Mouse (Mus musculus): Measurements from ENCODE around the gene Agbl4. TPM values are rescaled to one million over a fixed set of nuclear protein-coding genes. Genes with fewer than 3 reads are reported as not detected.

The Agbl4 gene
- polyA plus RNA-seq, 1 experiment from 2014 or later, result 3.5 TPM

DNA sequence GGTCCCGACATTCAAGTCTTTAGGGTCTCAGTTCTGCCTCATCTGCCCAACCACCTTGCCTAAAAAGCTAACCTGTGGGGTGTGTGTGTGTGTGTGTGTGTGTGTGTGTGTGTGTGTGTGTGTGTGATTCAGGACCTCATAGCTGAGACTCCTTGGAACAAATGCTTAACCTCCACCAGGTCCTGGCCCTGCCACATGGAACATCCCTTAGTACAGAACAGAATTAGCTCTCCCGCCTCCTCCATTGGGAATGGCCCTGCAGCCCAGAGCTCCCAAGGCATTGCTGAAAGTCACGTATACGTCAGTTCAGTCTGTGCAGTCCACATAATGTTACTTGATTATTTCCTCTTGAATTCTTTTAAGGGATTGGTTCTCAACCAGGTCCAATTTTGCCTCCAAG, 1120.7 kb downstream of the Agbl4 start:
- peaks cover 11% of the 10 kb centered on the region; the same call in 1 of the 2 replicates for H3K4me1 ChIP-seq (replicated peaks; ENCODE audit: control insufficient read depth, insufficient read depth, low read length)
- H3K27ac ChIP-seq, result no peak overlapping the region
- H3K27me3 ChIP-seq (ENCODE audit: control insufficient read depth, insufficient read depth, low read length), result no peaks in the 10 kb centered on the region
- DNase-seq (ENCODE audit: low spot score) (peak; percentile 9), ATAC-seq (ENCODE audit: low FRiP score) (no peak)
- H3K9me3 ChIP-seq (ENCODE audit: control insufficient read depth, low read length), result no peaks in the 10 kb centered on the region
- no peaks in the 10 kb centered on the region for H3K36me3 ChIP-seq (replicated peaks; ENCODE audit: control insufficient read depth, insufficient read depth)
- no peak overlapping the region for H3K4me2 ChIP-seq (replicated peaks)
- no peak overlapping the region for H3K9ac ChIP-seq
- 86% methylated on average over 4 of the region's 4 CpGs for WGBS
- no peak overlapping the region for H3K4me3 ChIP-seq (replicated peaks; ENCODE audit: low read length)

DNA sequence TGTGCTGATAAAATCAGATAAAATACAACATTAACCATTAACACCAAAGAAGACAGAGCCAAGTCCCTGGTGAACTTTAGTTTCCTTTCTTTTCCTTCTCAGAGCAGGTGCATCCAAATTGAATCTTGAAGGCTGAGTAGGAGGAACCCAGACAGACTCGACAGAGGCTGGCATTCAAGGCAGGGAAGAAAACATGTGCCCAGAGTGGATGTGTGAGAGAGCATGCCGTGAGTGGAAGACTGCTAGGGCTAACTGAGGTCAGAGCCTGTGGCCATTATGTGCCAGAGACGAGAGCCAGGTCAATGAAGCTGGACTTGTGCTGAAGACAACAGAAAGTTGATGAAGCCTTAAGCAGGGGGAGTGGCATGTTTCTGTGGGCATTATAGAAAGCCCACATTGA, 1121.8 kb downstream of the Agbl4 start:
- DNase-seq (ENCODE audit: low spot score), result peak; percentile 6

DNA sequence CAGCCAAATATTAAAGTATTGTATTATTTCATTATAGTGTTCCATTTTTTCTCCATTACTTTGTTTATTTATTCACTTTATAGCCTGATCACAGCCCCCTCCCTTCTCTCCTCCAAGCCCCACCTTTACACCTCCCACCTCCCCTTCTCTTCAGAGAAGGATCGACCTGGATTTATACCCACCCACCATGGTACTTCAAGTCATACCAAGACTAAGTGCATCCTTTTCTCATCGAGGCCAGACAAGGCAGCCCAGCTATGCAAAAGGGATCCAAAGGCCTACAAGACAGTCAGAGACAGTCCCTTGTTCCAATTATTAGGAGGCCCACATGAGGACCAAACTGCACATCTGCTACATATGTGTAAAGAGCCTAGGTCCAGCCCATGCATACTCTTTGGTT, 1122.5 kb downstream of the Agbl4 start:
- no peak overlapping the region for H3K27ac ChIP-seq
- H3K4me2 ChIP-seq (replicated peaks), result no peak overlapping the region
- no peak overlapping the region for H3K9ac ChIP-seq
- ATAC-seq (ENCODE audit: low FRiP score) (no peak), DNase-seq (ENCODE audit: low spot score) (no peak)
- H3K4me3 ChIP-seq (replicated peaks; ENCODE audit: low read length), result no peak overlapping the region
- no peaks in the 10 kb centered on the region for H3K9me3 ChIP-seq (ENCODE audit: control insufficient read depth, low read length)
- no peaks in the 10 kb centered on the region for H3K27me3 ChIP-seq (ENCODE audit: control insufficient read depth, insufficient read depth, low read length)
- peaks cover 11% of the 10 kb centered on the region; the same call in 1 of the 2 replicates for H3K4me1 ChIP-seq (replicated peaks; ENCODE audit: control insufficient read depth, insufficient read depth, low read length)
- no peaks in the 10 kb centered on the region for H3K36me3 ChIP-seq (replicated peaks; ENCODE audit: control insufficient read depth, insufficient read depth)
- 95% methylated on average over 2 of the region's 2 CpGs for WGBS

More for the DNA sequence above, 1121.8 kb downstream of the Agbl4 start:
- no peaks in the 10 kb centered on the region for H3K9me3 ChIP-seq (ENCODE audit: control insufficient read depth, low read length)
- WGBS, result 74% methylated on average over 3 of the region's 3 CpGs
- H3K4me3 ChIP-seq (replicated peaks; ENCODE audit: low read length), result no peak overlapping the region
- H3K9ac ChIP-seq, result no peak overlapping the region
- no peak for ATAC-seq (ENCODE audit: low FRiP score)
- H3K4me1 ChIP-seq (replicated peaks; ENCODE audit: control insufficient read depth, insufficient read depth, low read length), result peaks cover 11% of the 10 kb centered on the region; the same call in 1 of the 2 replicates
- no peaks in the 10 kb centered on the region for H3K36me3 ChIP-seq (replicated peaks; ENCODE audit: control insufficient read depth, insufficient read depth)
- no peak overlapping the region for H3K27ac ChIP-seq
- H3K27me3 ChIP-seq (ENCODE audit: control insufficient read depth, insufficient read depth, low read length), result no peaks in the 10 kb centered on the region
- no peak overlapping the region for H3K4me2 ChIP-seq (replicated peaks)

DNA sequence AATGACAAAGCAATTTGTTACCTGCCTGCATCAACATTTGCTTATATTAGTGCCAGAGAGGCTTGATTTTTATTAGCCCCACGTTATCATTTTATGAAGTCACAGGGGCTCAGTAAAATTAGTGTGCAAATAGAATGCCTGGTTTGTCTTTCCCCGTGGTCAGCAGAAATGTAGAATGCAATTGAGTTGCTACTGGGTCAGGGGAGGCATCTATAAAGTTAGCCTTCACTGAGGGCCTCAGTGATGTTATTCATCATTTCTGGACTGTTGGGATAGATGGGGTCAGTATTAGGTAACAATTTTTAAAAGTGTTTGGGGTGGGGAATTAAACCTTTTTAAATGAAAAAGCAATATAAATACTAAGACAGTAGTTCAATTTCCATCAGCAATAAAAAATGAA, 1125.5 kb downstream of the Agbl4 start:
- DNase-seq (ENCODE audit: low spot score) (no peak), ATAC-seq (ENCODE audit: low FRiP score) (no peak)
- Histone ChIP-seq H3K9me3 (ENCODE audit: control insufficient read depth, low read length) (no peaks in the 10 kb centered on the region), H3K27ac (no peak overlapping the region), H3K4me2 (replicated peaks) (no peak overlapping the region), H3K27me3 (ENCODE audit: control insufficient read depth, insufficient read depth, low read length) (no peaks in the 10 kb centered on the region), H3K36me3 (replicated peaks; ENCODE audit: control insufficient read depth, insufficient read depth) (no peaks in the 10 kb centered on the region), H3K4me3 (replicated peaks; ENCODE audit: low read length) (no peak overlapping the region), H3K9ac (no peak overlapping the region), H3K4me1 (replicated peaks; ENCODE audit: control insufficient read depth, insufficient read depth, low read length) (no peaks in the 10 kb centered on the region)
- 52% methylated on average over 2 of the region's 2 CpGs for WGBS

DNA sequence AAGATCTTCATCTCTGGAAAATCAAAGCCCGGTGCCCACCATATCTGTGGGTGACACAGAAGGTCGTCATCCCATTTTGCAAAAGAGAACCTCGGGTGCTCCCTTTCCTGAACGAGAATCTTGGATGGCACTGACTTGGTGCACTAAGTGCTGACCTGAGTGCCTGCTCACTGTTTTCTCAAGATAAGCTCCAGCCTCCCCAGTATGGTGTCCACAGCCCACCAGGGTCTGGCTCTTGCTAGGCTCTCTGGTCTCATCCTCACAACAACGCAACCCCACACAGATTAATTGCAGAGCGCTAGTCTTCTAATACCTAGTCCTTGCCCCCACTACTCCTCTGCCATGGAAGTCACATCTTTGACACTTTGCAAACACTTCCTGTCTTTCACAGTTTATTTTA, 1131.5 kb downstream of the Agbl4 start:
- Histone ChIP-seq H3K4me2 (replicated peaks) (no peak overlapping the region), H3K4me1 (replicated peaks; ENCODE audit: control insufficient read depth, insufficient read depth, low read length) (no peaks in the 10 kb centered on the region), H3K9ac (no peak overlapping the region), H3K4me3 (replicated peaks; ENCODE audit: low read length) (no peak overlapping the region), H3K9me3 (ENCODE audit: control insufficient read depth, low read length) (no peaks in the 10 kb centered on the region), H3K27me3 (ENCODE audit: control insufficient read depth, insufficient read depth, low read length) (no peaks in the 10 kb centered on the region), H3K27ac (0 out of 2 replicates have a peak overlapping the region, but pooled peaks have one; percentile 14), H3K36me3 (replicated peaks; ENCODE audit: control insufficient read depth, insufficient read depth) (no peaks in the 10 kb centered on the region)
- DNase-seq (ENCODE audit: low spot score) (no peak), ATAC-seq (ENCODE audit: low FRiP score) (no peak)
- WGBS, result 94% methylated on average over 6 of the region's 6 CpGs

DNA sequence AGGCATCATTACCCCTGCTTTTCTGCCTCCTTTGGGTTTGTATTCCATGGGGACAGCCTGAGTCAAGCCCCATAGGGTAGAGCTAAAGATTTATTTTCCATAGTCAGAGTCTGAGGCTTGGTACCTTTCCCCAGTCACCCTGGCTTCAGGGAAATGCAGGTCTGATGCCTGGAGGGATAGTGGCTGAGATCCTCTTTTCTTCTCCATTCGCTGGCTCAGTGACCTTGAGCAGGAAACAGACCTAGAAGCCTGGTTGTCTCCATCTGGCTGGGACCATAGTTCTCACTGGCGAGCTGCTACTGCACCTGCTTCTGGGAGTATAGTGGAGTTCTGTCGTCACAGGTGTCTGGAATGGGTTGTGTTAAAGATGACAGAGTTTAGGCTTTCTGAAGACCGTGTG, 1132.5 kb downstream of the Agbl4 start:
- no peak overlapping the region for H3K9ac ChIP-seq
- H3K4me1 ChIP-seq (replicated peaks; ENCODE audit: control insufficient read depth, insufficient read depth, low read length), result no peaks in the 10 kb centered on the region
- H3K9me3 ChIP-seq (ENCODE audit: control insufficient read depth, low read length), result no peaks in the 10 kb centered on the region
- no peak overlapping the region for H3K4me2 ChIP-seq (replicated peaks)
- DNase-seq (ENCODE audit: low spot score) (no peak), ATAC-seq (ENCODE audit: low FRiP score) (no peak)
- 83% methylated on average over 4 of the region's 4 CpGs for WGBS
- no peaks in the 10 kb centered on the region for H3K27me3 ChIP-seq (ENCODE audit: control insufficient read depth, insufficient read depth, low read length)
- no peak overlapping the region for H3K27ac ChIP-seq
- H3K4me3 ChIP-seq (replicated peaks; ENCODE audit: low read length), result no peak overlapping the region
- H3K36me3 ChIP-seq (replicated peaks; ENCODE audit: control insufficient read depth, insufficient read depth), result no peaks in the 10 kb centered on the region

DNA sequence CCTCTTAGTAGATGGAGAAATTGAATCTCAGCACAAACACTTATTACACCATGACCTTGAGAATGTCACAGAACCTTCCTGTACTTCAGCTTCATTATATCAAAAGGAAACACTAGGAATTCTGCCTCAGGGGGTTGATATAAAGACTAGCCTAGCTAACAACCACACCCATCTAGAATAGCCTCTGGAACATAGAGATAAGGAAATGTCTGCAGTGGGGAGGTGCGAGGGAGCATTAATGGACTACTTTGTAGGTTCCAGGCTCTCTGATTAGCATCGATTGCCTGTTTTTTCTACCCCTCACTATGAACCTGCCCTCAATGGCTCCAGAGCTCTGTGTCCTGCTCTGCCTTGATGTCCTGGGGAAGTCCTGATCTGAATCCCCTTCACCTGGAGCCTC, 1133.1 kb downstream of the Agbl4 start:
- Histone ChIP-seq H3K36me3 (replicated peaks; ENCODE audit: control insufficient read depth, insufficient read depth) (no peaks in the 10 kb centered on the region), H3K4me1 (replicated peaks; ENCODE audit: control insufficient read depth, insufficient read depth, low read length) (no peaks in the 10 kb centered on the region), H3K4me2 (replicated peaks) (no peak overlapping the region), H3K27ac (no peak overlapping the region), H3K4me3 (replicated peaks; ENCODE audit: low read length) (no peak overlapping the region), H3K27me3 (ENCODE audit: control insufficient read depth, insufficient read depth, low read length) (no peaks in the 10 kb centered on the region), H3K9ac (no peak overlapping the region), H3K9me3 (ENCODE audit: control insufficient read depth, low read length) (no peaks in the 10 kb centered on the region)
- WGBS, result 86% methylated on average over 2 of the region's 2 CpGs
- ATAC-seq (ENCODE audit: low FRiP score) (no peak), DNase-seq (ENCODE audit: low spot score) (no peak)

DNA sequence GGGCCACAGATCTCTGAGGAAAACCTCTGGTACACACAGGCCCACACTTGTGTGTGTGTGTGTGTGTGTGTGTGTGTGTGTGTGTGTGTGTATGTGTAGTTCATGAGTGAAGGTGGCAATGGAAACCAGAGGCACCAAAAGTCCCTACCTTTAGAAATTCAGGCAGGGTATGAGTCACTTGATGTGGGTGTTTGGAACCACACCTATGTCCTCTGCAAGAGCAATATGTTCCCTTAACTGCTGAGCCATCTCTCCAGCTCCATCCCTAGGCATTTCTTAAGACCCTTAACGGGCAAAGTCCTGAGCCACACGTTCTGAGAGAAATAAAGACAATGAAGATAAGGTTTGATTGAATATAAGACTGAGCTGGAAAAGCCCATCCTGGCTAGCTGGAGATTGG, 1147.2 kb downstream of the Agbl4 start:
- WGBS, result 82% methylated on average over 2 of the region's 2 CpGs
- H3K27ac ChIP-seq, result no peak overlapping the region
- H3K4me1 ChIP-seq (replicated peaks; ENCODE audit: control insufficient read depth, insufficient read depth, low read length), result no peaks in the 10 kb centered on the region
- H3K9ac ChIP-seq, result no peak overlapping the region
- H3K36me3 ChIP-seq (replicated peaks; ENCODE audit: control insufficient read depth, insufficient read depth), result no peaks in the 10 kb centered on the region
- ATAC-seq (ENCODE audit: low FRiP score), result no peak
- no peak for DNase-seq (ENCODE audit: low spot score)
- no peaks in the 10 kb centered on the region for H3K9me3 ChIP-seq (ENCODE audit: control insufficient read depth, low read length)
- H3K4me2 ChIP-seq (replicated peaks), result no peak overlapping the region
- no peaks in the 10 kb centered on the region for H3K27me3 ChIP-seq (ENCODE audit: control insufficient read depth, insufficient read depth, low read length)
- H3K4me3 ChIP-seq (replicated peaks; ENCODE audit: low read length), result no peak overlapping the region

DNA sequence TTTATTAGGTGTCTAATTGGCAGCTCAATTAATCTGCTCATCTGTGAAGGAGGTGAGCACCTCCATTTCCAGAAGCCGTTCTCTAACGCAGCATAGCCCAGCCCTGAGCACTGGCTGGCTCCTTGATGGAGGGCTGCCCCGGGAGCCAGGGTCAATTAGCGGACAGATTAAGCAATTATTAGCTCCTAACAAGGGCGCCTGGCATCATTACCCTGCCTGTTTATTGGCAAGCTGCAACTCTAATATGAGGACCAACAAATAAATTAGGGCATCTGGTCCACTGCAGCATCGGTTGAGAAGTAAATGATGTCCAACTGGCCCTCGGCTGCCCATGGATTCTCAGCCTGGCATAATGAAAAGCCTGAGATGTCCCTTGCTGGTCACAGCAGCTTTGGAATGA, 1148.5 kb downstream of the Agbl4 start:
- no peaks in the 10 kb centered on the region for H3K36me3 ChIP-seq (replicated peaks; ENCODE audit: control insufficient read depth, insufficient read depth)

DNA sequence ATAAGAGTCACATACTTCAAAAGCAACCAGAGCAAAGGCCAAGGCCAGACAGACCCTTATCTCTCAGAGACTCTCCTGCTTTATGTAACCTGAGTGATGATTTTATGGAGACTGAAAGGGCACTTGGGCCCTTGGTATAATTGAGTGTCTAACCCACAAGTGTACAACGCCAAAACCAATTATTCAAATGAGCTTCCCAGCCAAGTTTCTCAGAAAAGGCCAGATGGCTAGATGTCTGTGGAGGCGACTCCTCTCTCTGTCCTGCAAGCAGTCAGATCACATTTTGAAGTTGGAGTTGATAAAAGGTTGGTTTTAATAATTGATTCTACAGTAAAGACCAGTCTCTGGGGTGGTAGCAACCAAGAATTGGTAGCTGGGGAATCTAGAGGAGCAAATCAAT, 1158.0 kb downstream of the Agbl4 start:
- H3K9me3 ChIP-seq (ENCODE audit: control insufficient read depth, low read length), result no peaks in the 10 kb centered on the region
- WGBS, result 59% methylated on average over 2 of the region's 2 CpGs
- no peak overlapping the region for H3K4me3 ChIP-seq (replicated peaks; ENCODE audit: low read length)
- no peak overlapping the region for H3K27ac ChIP-seq
- no peak overlapping the region for H3K4me2 ChIP-seq (replicated peaks)
- H3K4me1 ChIP-seq (replicated peaks; ENCODE audit: control insufficient read depth, insufficient read depth, low read length), result no peaks in the 10 kb centered on the region
- H3K27me3 ChIP-seq (ENCODE audit: control insufficient read depth, insufficient read depth, low read length), result no peaks in the 10 kb centered on the region
- no peak overlapping the region for H3K9ac ChIP-seq
- DNase-seq (ENCODE audit: low spot score), result no peak
- no peak for ATAC-seq (ENCODE audit: low FRiP score)
- no peaks in the 10 kb centered on the region for H3K36me3 ChIP-seq (replicated peaks; ENCODE audit: control insufficient read depth, insufficient read depth)

More for the DNA sequence above, 1148.5 kb downstream of the Agbl4 start:
- Histone ChIP-seq H3K27ac (no peak overlapping the region), H3K4me1 (replicated peaks; ENCODE audit: control insufficient read depth, insufficient read depth, low read length) (no peaks in the 10 kb centered on the region), H3K27me3 (ENCODE audit: control insufficient read depth, insufficient read depth, low read length) (no peaks in the 10 kb centered on the region), H3K4me2 (replicated peaks) (no peak overlapping the region), H3K4me3 (replicated peaks; ENCODE audit: low read length) (no peak overlapping the region), H3K9me3 (ENCODE audit: control insufficient read depth, low read length) (no peaks in the 10 kb centered on the region), H3K9ac (no peak overlapping the region)
- no peak for DNase-seq (ENCODE audit: low spot score)
- ATAC-seq (ENCODE audit: low FRiP score), result no peak
- 63% methylated on average over 7 of the region's 7 CpGs for WGBS

Measured in hindbrain, embryonic 14.5 days (tissue).